Mouse (Mus musculus) heart, embryonic 12.5 days (tissue): ENCODE results near the gene Cldn18. TPM values are rescaled to one million over a fixed set of nuclear protein-coding genes. Genes with fewer than 3 reads are reported as not detected.

Source experiments
- ATAC-seq: fragments of 200-750 bp; cut with Nextera tagmentation; 2 replicates; pipeline ENCODE4 v1.8.0; 2017; ENCODE audit warnings: moderate TSS enrichment, moderate library complexity; ENCODE audit not compliant: insufficient number of reproducible peaks, low FRiP score
- H3K27ac ChIP-seq: fragments of 300-500 bp; sonication (generic); 2 replicates; pipeline ENCODE4 v1.5.1; 2016; ENCODE audit warnings: mild to moderate bottlenecking, moderate library complexity; ENCODE audit not compliant: poor library complexity, severe bottlenecking
- H3K27me3 ChIP-seq: fragments of 300-500 bp; sonication (generic); replicated peaks from 2 replicates; pipeline ENCODE4 v1.6.1; 2016; ENCODE audit warnings: mild to moderate bottlenecking, moderate library complexity
- H3K36me3 ChIP-seq: fragments of 300-500 bp; sonication (generic); 2 replicates; pipeline ENCODE4 v1.6.1; 2016; ENCODE audit warnings: mild to moderate bottlenecking, moderate library complexity
- H3K4me1 ChIP-seq: fragments of 300-500 bp; sonication (generic); replicated peaks from 2 replicates; pipeline ENCODE4 v1.6.1; 2016; ENCODE audit warnings: mild to moderate bottlenecking
- H3K4me2 ChIP-seq: fragments of 300-500 bp; sonication (generic); 2 replicates; pipeline ENCODE4 v1.6.1; 2016; ENCODE audit warnings: mild to moderate bottlenecking, moderate library complexity
- H3K4me3 ChIP-seq: fragments of 300-500 bp; sonication (generic); 2 replicates; pipeline ENCODE4 v1.5.1; 2016; ENCODE audit warnings: mild to moderate bottlenecking
- H3K9ac ChIP-seq: fragments of 300-500 bp; sonication (generic); 2 replicates; pipeline ENCODE4 v1.6.1; 2016; ENCODE audit warnings: mild to moderate bottlenecking, moderate library complexity
- H3K9me3 ChIP-seq: fragments of 300-500 bp; sonication (generic); replicated peaks from 2 replicates; pipeline ENCODE4 v1.6.1; 2016; ENCODE audit warnings: mild to moderate bottlenecking, moderate library complexity
- WGBS: fragments of 180-500 bp; shearing (Covaris S2); methylation state at CpG from one replicate; pipeline ENCODE4 v1.1.7; 2016; 5-methylcytosine and 5-hydroxymethylcytosine counted together
- polyA plus RNA-seq: library from polyadenylated mRNA; unstranded; fragments of >200 nt; fragmentation: Nextera tagmentation; extraction: Ambion mirVana; gene quantifications from 2 replicates; pipeline ENCODE4 v1.2.1, GENCODE M21; 2016

The Cldn18 gene
- 0.17 TPM in 1 of 2 replicates, not detected in the other for polyA plus RNA-seq

- no peak for ATAC-seq
- no peaks in the 10 kb centered on the region for H3K36me3 ChIP-seq
- H3K9ac ChIP-seq: no peak within 1 kb of the TSS
- no peak within 1 kb of the TSS for H3K4me3 ChIP-seq
- 83% methylated on average over 14 of the region's 14 CpGs for WGBS
- H3K27ac ChIP-seq: no peak within 1 kb of the TSS
- no peak within 1 kb of the TSS for H3K4me2 ChIP-seq
- no peaks in the 10 kb centered on the region for H3K9me3 ChIP-seq
- H3K4me1 ChIP-seq: no peaks in the 10 kb centered on the region
- no peaks in the 10 kb centered on the region for H3K27me3 ChIP-seq
These were observed at the start of gene Cldn18 for GRCm38 (mm10) chr9:99717134-99717533. Gene Cldn18, minus strand, starts transcription at chr9:99717267.

GRCm38 (mm10) chr9:99763530-99763929 lies 46.5 kb upstream of the Cldn18 start:
- Histone ChIP-seq H3K4me1 (no peaks in the 10 kb centered on the region), H3K27ac (no peak overlapping the region), H3K36me3 (no peaks in the 10 kb centered on the region), H3K4me3 (no peak overlapping the region), H3K9ac (no peak overlapping the region), H3K4me2 (no peak overlapping the region), H3K27me3 (no peaks in the 10 kb centered on the region), H3K9me3 (no peaks in the 10 kb centered on the region)
- 64% methylated on average over 6 of the region's 6 CpGs for WGBS
- ATAC-seq: no peak

GRCm38 (mm10) chr9:99750272-99750671 lies 33.2 kb upstream of the Cldn18 start:
- WGBS: 67% methylated on average over 4 of the region's 4 CpGs
- Histone ChIP-seq H3K9ac (no peak overlapping the region), H3K4me2 (no peak overlapping the region), H3K4me3 (no peak overlapping the region), H3K4me1 (no peaks in the 10 kb centered on the region), H3K9me3 (peaks cover 2% of the 10 kb centered on the region; the same call in 1 of the 2 replicates), H3K27ac (no peak overlapping the region), H3K36me3 (no peaks in the 10 kb centered on the region), H3K27me3 (no peaks in the 10 kb centered on the region)
- no peak for ATAC-seq

GRCm38 (mm10) chr9:99748279-99748678 lies 31.2 kb upstream of the Cldn18 start:
- Histone ChIP-seq H3K4me3 (no peak overlapping the region), H3K9ac (no peak overlapping the region), H3K36me3 (no peaks in the 10 kb centered on the region), H3K4me1 (no peaks in the 10 kb centered on the region), H3K4me2 (no peak overlapping the region), H3K27ac (no peak overlapping the region), H3K9me3 (peaks cover 2% of the 10 kb centered on the region; the same call in 1 of the 2 replicates), H3K27me3 (no peaks in the 10 kb centered on the region)
- WGBS: 87% methylated on average over 1 of the region's 1 CpGs
- no peak for ATAC-seq

GRCm38 (mm10) chr9:99747731-99748130 lies 30.7 kb upstream of the Cldn18 start:
- no peak for ATAC-seq
- no peaks in the 10 kb centered on the region for H3K27me3 ChIP-seq
- peaks cover 2% of the 10 kb centered on the region; the same call in 1 of the 2 replicates for H3K9me3 ChIP-seq
- H3K4me1 ChIP-seq: no peaks in the 10 kb centered on the region
- H3K36me3 ChIP-seq: no peaks in the 10 kb centered on the region
- no peak overlapping the region for H3K27ac ChIP-seq
- H3K4me2 ChIP-seq: no peak overlapping the region
- whole genome bisulfite sequencing: 56% methylated on average over 4 of the region's 4 CpGs
- H3K9ac ChIP-seq: no peak overlapping the region
- H3K4me3 ChIP-seq: no peak overlapping the region

- Histone ChIP-seq H3K27ac (no peak overlapping the region), H3K9ac (no peak overlapping the region), H3K9me3 (peaks cover 2% of the 10 kb centered on the region; the same call in 1 of the 2 replicates), H3K27me3 (no peaks in the 10 kb centered on the region), H3K4me1 (no peaks in the 10 kb centered on the region), H3K4me2 (no peak overlapping the region), H3K36me3 (no peaks in the 10 kb centered on the region), H3K4me3 (no peak overlapping the region)
- 88% methylated on average over 5 of the region's 5 CpGs for WGBS
- no peak for ATAC-seq
These were observed 27.5 kb upstream of the Cldn18 start for GRCm38 (mm10) chr9:99744548-99744947.

GRCm38 (mm10) chr9:99729943-99730646 lies 13.0 kb upstream of the Cldn18 start:
- Histone ChIP-seq H3K27me3 (no peaks in the 10 kb centered on the region), H3K4me3 (no peak overlapping the region), H3K36me3 (no peaks in the 10 kb centered on the region), H3K27ac (no peak overlapping the region), H3K9ac (no peak overlapping the region), H3K4me1 (no peaks in the 10 kb centered on the region; the same call in 1 of the 2 replicates), H3K9me3 (peaks cover 2% of the 10 kb centered on the region), H3K4me2 (no peak overlapping the region)
- no peak for ATAC-seq
- 36% methylated on average over 15 of the region's 15 CpGs for whole genome bisulfite sequencing

GRCm38 (mm10) chr9:99727819-99728218 lies 10.8 kb upstream of the Cldn18 start:
- Histone ChIP-seq H3K27ac (no peak overlapping the region), H3K9me3 (no peaks in the 10 kb centered on the region), H3K4me1 (no peaks in the 10 kb centered on the region; the same call in 1 of the 2 replicates), H3K36me3 (no peaks in the 10 kb centered on the region), H3K27me3 (no peaks in the 10 kb centered on the region), H3K4me2 (peak overlapping the region; percentile 38), H3K9ac (no peak overlapping the region), H3K4me3 (no peak overlapping the region)
- 27% methylated on average over 11 of the region's 11 CpGs for WGBS
- ATAC-seq: no peak; the same call in 1 of the 2 replicates

- Histone ChIP-seq H3K27me3 (no peaks in the 10 kb centered on the region), H3K9ac (no peak overlapping the region), H3K9me3 (no peaks in the 10 kb centered on the region), H3K4me2 (no peak overlapping the region), H3K27ac (no peak overlapping the region), H3K4me3 (no peak overlapping the region), H3K4me1 (no peaks in the 10 kb centered on the region; the same call in 1 of the 2 replicates), H3K36me3 (no peaks in the 10 kb centered on the region)
- ATAC-seq: no peak
- 52% methylated on average over 8 of the region's 8 CpGs for WGBS
These were observed 8.2 kb upstream of the Cldn18 start for GRCm38 (mm10) chr9:99725278-99725677.

GRCm38 (mm10) chr9:99720011-99720410 lies 2.9 kb upstream of the Cldn18 start:
- no peak overlapping the region for H3K9ac ChIP-seq
- no peak overlapping the region for H3K27ac ChIP-seq
- no peaks in the 10 kb centered on the region for H3K36me3 ChIP-seq
- no peak overlapping the region for H3K4me2 ChIP-seq
- no peaks in the 10 kb centered on the region for H3K9me3 ChIP-seq
- H3K27me3 ChIP-seq: no peaks in the 10 kb centered on the region
- 33% methylated on average over 1 of the region's 1 CpGs for WGBS
- no peak for ATAC-seq
- H3K4me1 ChIP-seq: no peaks in the 10 kb centered on the region
- no peak overlapping the region for H3K4me3 ChIP-seq

GRCm38 (mm10) chr9:99710297-99710696 lies 6.8 kb downstream of the Cldn18 start:
- ATAC-seq: no peak
- Histone ChIP-seq H3K27me3 (no peaks in the 10 kb centered on the region), H3K4me3 (no peak overlapping the region), H3K36me3 (no peaks in the 10 kb centered on the region), H3K4me1 (no peaks in the 10 kb centered on the region), H3K9ac (no peak overlapping the region), H3K27ac (no peak overlapping the region), H3K4me2 (no peak overlapping the region), H3K9me3 (no peaks in the 10 kb centered on the region)
- 75% methylated on average over 4 of the region's 4 CpGs for WGBS
